Comparison of ENCODE assay signal across 15 mouse cellular contexts in genomic region chr15:8831720-8832620, GRCm38 (mm10).
DNase-seq lines count a peak whose midpoint lies in the region; ATAC-seq and TF ChIP-seq lines count a peak whose summit lies in the region.
"Had no signal": no experiment of that assay in that cellular context is flagged by ENCODE, and none has a peak within 500 bp of the region (broad histone marks: within the 10 kb centered on the region; RNA-seq: fewer than 3 reads in every experiment).

No protein-coding gene starts in this region.

- DNase-seq in forebrain, embryonic 10.5 days (ENCODE audit: extremely low spot score, low spot score) = no peak
- DNase-seq in brain, embryonic 14.5 days (ENCODE audit: low read depth) = peak; percentile 53
- DNase-seq in cerebellum, postnatal 36 days = peak; percentile 73 to 76
- no peak for DNase-seq in gastrocnemius, adult 8-10 months (ENCODE audit: low spot score in 2 of 2)
- DNase-seq in urinary bladder, postnatal 25 days (ENCODE audit: low spot score) = no peak
- DNase-seq: kidney, adult 9 months; layer of hippocampus, adult 9-11 months; right cerebral cortex, postnatal 25 days; thymus, postnatal 14 days had no signal

- no peak for TF ChIP-seq CTCF in E14TG2a.4 (conservative IDR thresholded peaks at IDR 0.05; ENCODE audit: low read length)
- no peak for TF ChIP-seq CTCF in brain, embryonic 14.5 days (IDR thresholded peaks at IDR 0.05; ENCODE audit: borderline replicate concordance, extremely low read depth, insufficient read depth, insufficient read length)

- ATAC-seq in forebrain, embryonic 13.5 days = no peak; the same call in 1 of the 2 replicates
- no peak for ATAC-seq in megakaryocyte-erythroid progenitor cell, adult 5-6 weeks (replicated peaks; ENCODE audit: low FRiP score, low TSS enrichment, poor library complexity, severe bottlenecking)

- TF ChIP-seq POLR2A in brain, embryonic 14.5 days (IDR thresholded peaks at IDR 0.05; ENCODE audit: borderline replicate concordance, extremely low read depth, insufficient read depth, insufficient read length, poor library complexity, severe bottlenecking) = no peak

- H3K9ac ChIP-seq in forebrain, embryonic 13.5 days = no peak overlapping the region
- H3K9ac ChIP-seq: hindbrain, embryonic 15.5 days; liver, embryonic 14.5 days had no signal

- H3K4me3 ChIP-seq in forebrain, embryonic 10.5 days = no peak overlapping the region
- no peak overlapping the region for H3K4me3 ChIP-seq in forebrain, embryonic 13.5 days
- peak overlapping the region; percentile 58 for H3K4me3 ChIP-seq in E14TG2a.4 (replicated peaks; ENCODE audit: low read length)
- H3K4me3 ChIP-seq: heart, embryonic 10.5 days; hindbrain, embryonic 15.5 days had no signal

- H3K27ac ChIP-seq in forebrain, embryonic 10.5 days = peak overlapping the region; percentile 63
- H3K27ac ChIP-seq in forebrain, embryonic 13.5 days = no peak overlapping the region; the same call in 1 of the 2 replicates
- H3K27ac ChIP-seq: heart, embryonic 10.5 days; hindbrain, embryonic 15.5 days; liver, embryonic 14.5 days had no signal

- no peaks in the 10 kb centered on the region for H3K36me3 ChIP-seq in forebrain, embryonic 10.5 days (replicated peaks)
- no peaks in the 10 kb centered on the region for H3K36me3 ChIP-seq in forebrain, embryonic 13.5 days (ENCODE audit: poor library complexity, severe bottlenecking)
- H3K36me3 ChIP-seq in E14TG2a.4 (ENCODE audit: insufficient read depth, low read length) = peaks cover 10% of the 10 kb centered on the region
- H3K36me3 ChIP-seq: heart, embryonic 10.5 days; hindbrain, embryonic 15.5 days had no signal

- H3K9me3 ChIP-seq in forebrain, embryonic 10.5 days = no peaks in the 10 kb centered on the region
- H3K9me3 ChIP-seq in forebrain, embryonic 13.5 days (replicated peaks) = no peaks in the 10 kb centered on the region
- peaks cover 74% of the 10 kb centered on the region for H3K9me3 ChIP-seq in E14TG2a.4 (ENCODE audit: low read length)
- H3K9me3 ChIP-seq: heart, embryonic 10.5 days; hindbrain, embryonic 15.5 days had no signal

- peaks cover 13% of the 10 kb centered on the region for H3K4me1 ChIP-seq in forebrain, embryonic 10.5 days
- H3K4me1 ChIP-seq in forebrain, embryonic 13.5 days = peaks cover 8% of the 10 kb centered on the region; the same call in 1 of the 2 replicates
- H3K4me1 ChIP-seq in E14TG2a.4 (replicated peaks; ENCODE audit: low read depth, low read length) = peaks cover 31% of the 10 kb centered on the region
- H3K4me1 ChIP-seq: heart, embryonic 10.5 days had no signal

- 23% methylated on average over 13 of the region's 13 CpGs for WGBS in forebrain, embryonic 10.5 days
- WGBS in forebrain, embryonic 13.5 days = 27% methylated on average over 13 of the region's 13 CpGs

- no peaks in the 10 kb centered on the region for H3K27me3 ChIP-seq in forebrain, embryonic 10.5 days (ENCODE audit: poor library complexity, severe bottlenecking)
- no peaks in the 10 kb centered on the region for H3K27me3 ChIP-seq in forebrain, embryonic 13.5 days
- no peaks in the 10 kb centered on the region for H3K27me3 ChIP-seq in E14TG2a.4 (ENCODE audit: insufficient read depth, low read length)
- H3K27me3 ChIP-seq: hindbrain, embryonic 15.5 days had no signal

- no peak overlapping the region for H3K4me2 ChIP-seq in forebrain, embryonic 13.5 days
- H3K4me2 ChIP-seq: hindbrain, embryonic 15.5 days had no signal

Comparison
In these comparisons a context has a peak if more than half of its experiments do, and no peak if none do; other contexts are left out.
1. DNase-seq: peak in brain, embryonic 14.5 days (single experiment) and cerebellum, postnatal 36 days (2 of 2); none in forebrain, embryonic 10.5 days (single experiment), gastrocnemius, adult 8-10 months (0 of 2) and urinary bladder, postnatal 25 days (single experiment).